Mouse (Mus musculus) liver, postnatal 0 days (tissue): ENCODE data around the gene Cog7. TPM values are rescaled to one million over a fixed set of nuclear protein-coding genes. Genes with fewer than 3 reads are reported as not detected.

Experiments used
- ATAC-seq: fragments of 200-750 bp; cut with Nextera tagmentation; 2 replicates; pipeline ENCODE4 v1.8.0; 2017; ENCODE audit warnings: mild to moderate bottlenecking, moderate library complexity
- DNase-seq: peaks from one replicate; pipeline ENCODE4 v3.0.0-alpha.2; 2016
- H3K27ac ChIP-seq: fragments of 300-500 bp; sonication (generic); 2 replicates; pipeline ENCODE4 v1.5.1; 2014; ENCODE audit warnings: antibody characterized with exemption, moderate library complexity, mild to moderate bottlenecking, low read depth
- H3K27me3 ChIP-seq: fragments of 300-500 bp; sonication (generic); 2 replicates; pipeline ENCODE4 v1.6.1; 2014; ENCODE audit warnings: low read length, control low read depth, mixed read lengths; ENCODE audit not compliant: insufficient read depth
- H3K36me3 ChIP-seq: fragments of 300-500 bp; sonication (generic); replicated peaks from 2 replicates; pipeline ENCODE4 v1.6.1; 2014; ENCODE audit warnings: mild to moderate bottlenecking, control low read depth, low read length, moderate library complexity, mixed read lengths; ENCODE audit not compliant: insufficient read depth
- H3K4me1 ChIP-seq: fragments of 300-500 bp; sonication (generic); 2 replicates; pipeline ENCODE4 v1.6.1; 2014; ENCODE audit warnings: antibody characterized with exemption, mild to moderate bottlenecking, control low read depth; ENCODE audit not compliant: insufficient read depth
- H3K4me2 ChIP-seq: fragments of 300-500 bp; sonication (generic); 2 replicates; pipeline ENCODE4 v1.6.1; 2014; ENCODE audit warnings: low read depth, mild to moderate bottlenecking, low read length, moderate library complexity, mixed read lengths
- H3K4me3 ChIP-seq: fragments of 300-500 bp; sonication (generic); 2 replicates; pipeline ENCODE4 v1.5.1; 2014; ENCODE audit warnings: low read depth, low read length
- H3K9ac ChIP-seq: fragments of 300-500 bp; sonication (generic); replicated peaks from 2 replicates; pipeline ENCODE4 v1.6.1; 2014; ENCODE audit warnings: mild to moderate bottlenecking, moderate library complexity
- H3K9me3 ChIP-seq: fragments of 300-500 bp; sonication (generic); 2 replicates; pipeline ENCODE4 v1.6.1; 2016; ENCODE audit warnings: mild to moderate bottlenecking, control low read depth, low read length, mixed read lengths
- CTCF ChIP-seq: sonication (generic); IDR thresholded peaks from 2 replicates; pipeline ENCODE4 v1.5.1; 2016; ENCODE audit warnings: antibody characterized with exemption, low read depth
- EP300 ChIP-seq: IDR thresholded peaks from 2 replicates; pipeline ENCODE4 v1.6.1; 2016; ENCODE audit warnings: antibody characterized with exemption, low read depth, mild to moderate bottlenecking
- WGBS: fragments of 180-500 bp; shearing (Covaris S2); extraction: QIAGEN DNeasy Blood & Tissue Kit; methylation state at CpG from one replicate; pipeline ENCODE4 v1.1.7; 2014; ENCODE audit not compliant: insufficient replicate concordance; 5-methylcytosine and 5-hydroxymethylcytosine counted together
- polyA plus RNA-seq: library from polyadenylated mRNA; unstranded; fragments of >200 nt; fragmentation: Nextera tagmentation; extraction: Ambion mirVana; gene quantifications from 2 replicates; pipeline ENCODE4 v1.2.1, GENCODE M21; 2015

The Cog7 gene
- 4.2 and 5.4 TPM in 2 replicates for polyA plus RNA-seq

DNA sequence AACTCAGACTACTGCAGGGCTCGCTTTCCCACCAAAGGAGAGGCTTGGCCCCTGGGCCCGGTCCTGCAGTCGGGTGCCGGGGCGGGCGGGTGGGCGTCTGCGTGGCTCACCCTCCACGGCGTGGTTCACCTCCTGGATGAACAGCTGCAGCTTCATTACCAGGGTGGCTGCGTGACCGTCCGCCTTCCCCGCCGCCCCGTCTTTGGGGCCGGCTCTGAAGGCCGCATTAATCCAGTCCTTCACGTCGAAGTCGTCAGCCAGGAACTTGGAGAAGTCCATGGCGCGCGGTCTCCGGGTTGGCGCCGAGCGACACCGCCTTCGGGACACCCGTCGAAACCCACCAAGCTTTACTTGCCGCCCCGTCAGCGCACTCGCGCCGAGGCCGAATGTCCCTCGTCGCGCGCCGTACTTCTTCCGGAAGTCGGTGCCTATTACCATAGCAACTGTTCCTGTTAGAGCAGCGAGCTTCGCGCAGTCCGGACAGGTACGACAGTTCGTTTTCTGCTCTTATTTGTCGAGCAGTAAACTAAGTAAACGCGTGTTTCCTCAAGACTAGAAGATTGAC lies at the start of gene Cog7:
TSS of gene Cog7 (minus strand) at position 405 of the 565 bp plus-strand sequence.
- Histone ChIP-seq H3K36me3 (no peaks in the 10 kb centered on the region), H3K9me3 (no peaks in the 10 kb centered on the region), H3K4me1 (peaks cover 6% of the 10 kb centered on the region; the same call in 1 of the 2 replicates), H3K27me3 (no peaks in the 10 kb centered on the region), H3K9ac (peak within 1 kb of the TSS; percentile 83), H3K4me2 (peak within 1 kb of the TSS; percentile 90), H3K27ac (peak within 1 kb of the TSS; percentile 59), H3K4me3 (peak within 1 kb of the TSS; percentile 76)
- TF ChIP-seq EP300: no peak
- no peak for TF ChIP-seq CTCF
- ATAC-seq: peak; percentile 96
- peak; percentile 93 for DNase-seq
- WGBS: under 1% methylated on average over 55 of the region's 55 CpGs

DNA sequence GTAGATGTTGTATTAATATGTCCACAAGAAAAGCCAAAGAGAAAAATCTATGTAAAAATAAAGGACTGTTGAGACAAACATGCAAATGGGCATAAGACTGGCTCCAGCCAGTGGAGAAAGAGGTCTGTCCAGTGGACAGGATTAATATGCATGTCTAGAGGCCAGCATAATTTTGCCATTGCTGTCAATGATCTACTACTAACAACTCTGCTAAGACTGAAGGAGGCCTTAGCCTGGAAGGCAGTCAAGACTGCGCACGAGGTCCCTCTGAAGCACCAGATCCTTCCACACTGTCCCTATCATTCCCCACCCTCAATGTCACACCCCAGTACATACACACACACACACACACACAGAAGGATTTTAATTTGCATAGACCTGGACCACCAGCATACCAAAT lies 40.6 kb upstream of the Cog7 start:
- H3K27me3 ChIP-seq: no peaks in the 10 kb centered on the region
- ATAC-seq (no peak), DNase-seq (no peak)
- no peak for TF ChIP-seq CTCF
- TF ChIP-seq EP300: no peak
- H3K36me3 ChIP-seq: no peaks in the 10 kb centered on the region
- H3K4me2 ChIP-seq: no peak overlapping the region
- peaks cover 30% of the 10 kb centered on the region for H3K4me1 ChIP-seq
- no peak overlapping the region for H3K4me3 ChIP-seq
- H3K9me3 ChIP-seq: no peaks in the 10 kb centered on the region
- no peak overlapping the region for H3K27ac ChIP-seq
- H3K9ac ChIP-seq: no peak overlapping the region
- 86% methylated on average over 2 of the region's 2 CpGs for WGBS

DNA sequence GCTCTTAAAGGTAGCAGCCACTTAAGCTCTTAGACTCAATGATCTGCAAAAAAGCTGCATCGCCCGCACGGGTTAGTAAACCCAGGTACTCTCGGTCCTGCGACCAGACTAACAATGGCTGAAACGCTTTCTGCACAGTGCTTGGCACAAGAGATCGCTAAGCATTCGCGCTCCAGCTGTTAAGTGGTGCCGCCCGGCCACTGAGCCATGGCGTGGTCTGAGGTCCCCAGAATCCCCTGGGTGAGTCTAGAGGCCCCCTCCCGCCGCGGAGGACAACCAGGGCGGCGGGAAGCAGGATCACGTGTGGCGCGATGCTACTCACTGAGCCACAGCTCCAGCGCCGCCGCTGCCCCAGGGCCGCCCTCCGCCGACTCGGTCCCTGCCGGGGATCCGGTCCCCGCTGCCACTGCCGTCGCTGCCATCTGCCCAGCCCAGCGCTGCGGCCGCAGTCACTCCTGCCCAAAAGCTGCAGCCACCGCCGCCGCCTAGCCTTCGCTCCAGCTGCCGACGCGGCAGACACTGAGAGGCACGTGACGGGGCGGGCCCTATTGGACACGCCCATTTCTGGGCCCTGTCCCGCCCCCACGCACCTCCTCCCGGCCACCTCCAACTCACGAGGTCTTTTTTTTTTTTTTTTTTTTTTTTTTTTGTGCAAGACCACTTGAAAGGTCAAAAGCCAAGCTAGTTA lies 39.3 kb upstream of the Cog7 start, which contains the start of gene Gga2:
TSS of gene Gga2 (minus strand) at position 556 of the 688 bp plus-strand sequence.
- Histone ChIP-seq H3K4me1 (peaks cover 42% of the 10 kb centered on the region), H3K4me2 (peak within 1 kb of the TSS; percentile 100), H3K27me3 (no peaks in the 10 kb centered on the region), H3K36me3 (no peaks in the 10 kb centered on the region), H3K27ac (peak within 1 kb of the TSS; percentile 69), H3K9me3 (no peaks in the 10 kb centered on the region), H3K4me3 (peak within 1 kb of the TSS; percentile 81), H3K9ac (peak within 1 kb of the TSS; percentile 69)
- ATAC-seq (peak; percentile 89), DNase-seq (peak; percentile 91)
- TF ChIP-seq CTCF: no peak
- under 1% methylated on average over 49 of the region's 50 CpGs for WGBS

DNA sequence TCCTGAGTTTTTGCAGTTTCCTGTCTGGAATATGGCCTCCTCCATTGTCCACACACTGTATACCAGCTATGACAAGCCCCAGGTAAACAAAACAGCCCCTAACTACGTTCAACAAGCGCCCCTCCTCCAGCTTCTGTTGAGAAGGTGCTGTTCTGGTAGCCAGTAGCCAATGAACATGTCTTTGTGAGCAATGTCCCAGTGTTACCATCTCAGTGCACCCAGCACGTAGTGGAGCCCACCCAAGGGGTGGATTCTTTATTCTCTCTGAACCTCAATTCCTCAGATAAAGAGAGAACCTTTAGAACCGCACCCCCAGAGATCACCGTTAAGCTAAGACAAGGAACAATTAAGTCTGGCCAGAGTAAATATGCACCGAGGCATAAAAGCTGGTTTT lies 38.8 kb upstream of the Cog7 start:
- 4% methylated on average over 6 of the region's 6 CpGs for WGBS
- H3K27me3 ChIP-seq: no peaks in the 10 kb centered on the region
- ATAC-seq (no peak; the same call in 1 of the 2 replicates), DNase-seq (no peak)
- no peak for TF ChIP-seq EP300
- no peak for TF ChIP-seq CTCF
- peak overlapping the region; percentile 69 for H3K9ac ChIP-seq
- H3K27ac ChIP-seq: peak overlapping the region; percentile 69
- peak overlapping the region; percentile 81 for H3K4me3 ChIP-seq
- H3K4me2 ChIP-seq: peak overlapping the region; percentile 100
- H3K36me3 ChIP-seq: no peaks in the 10 kb centered on the region
- H3K4me1 ChIP-seq: peaks cover 45% of the 10 kb centered on the region
- no peaks in the 10 kb centered on the region for H3K9me3 ChIP-seq

DNA sequence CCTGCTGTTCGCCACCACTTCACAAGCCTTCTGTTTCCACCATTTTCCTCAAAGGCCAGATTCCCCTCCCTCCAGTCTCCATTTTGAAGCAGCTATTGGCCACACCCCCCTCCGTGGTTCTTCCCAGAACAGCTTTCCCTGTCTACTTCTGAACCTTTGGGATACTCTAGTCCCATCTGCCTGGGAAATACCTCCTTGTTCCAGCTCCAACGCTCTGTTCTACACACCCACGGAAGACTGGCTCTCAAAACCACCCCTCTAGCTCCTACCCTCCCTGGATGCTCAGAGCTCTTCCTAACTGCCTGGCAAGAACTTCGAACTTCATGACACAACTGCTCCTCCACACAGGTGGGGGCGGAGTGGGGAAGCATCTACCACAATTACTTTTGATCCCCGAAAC lies 37.5 kb upstream of the Cog7 start:
- peak overlapping the region; percentile 44 for H3K4me2 ChIP-seq
- H3K27me3 ChIP-seq: no peaks in the 10 kb centered on the region
- H3K4me1 ChIP-seq: peaks cover 54% of the 10 kb centered on the region
- 81% methylated on average over 7 of the region's 7 CpGs for WGBS
- no peak overlapping the region for H3K9ac ChIP-seq
- TF ChIP-seq EP300 (no peak), CTCF (no peak)
- DNase-seq: no peak
- H3K27ac ChIP-seq: peak overlapping the region; percentile 59; the same call in 1 of the 2 replicates
- H3K9me3 ChIP-seq: no peaks in the 10 kb centered on the region
- no peak overlapping the region for H3K4me3 ChIP-seq
- H3K36me3 ChIP-seq: no peaks in the 10 kb centered on the region
- ATAC-seq: no peak

DNA sequence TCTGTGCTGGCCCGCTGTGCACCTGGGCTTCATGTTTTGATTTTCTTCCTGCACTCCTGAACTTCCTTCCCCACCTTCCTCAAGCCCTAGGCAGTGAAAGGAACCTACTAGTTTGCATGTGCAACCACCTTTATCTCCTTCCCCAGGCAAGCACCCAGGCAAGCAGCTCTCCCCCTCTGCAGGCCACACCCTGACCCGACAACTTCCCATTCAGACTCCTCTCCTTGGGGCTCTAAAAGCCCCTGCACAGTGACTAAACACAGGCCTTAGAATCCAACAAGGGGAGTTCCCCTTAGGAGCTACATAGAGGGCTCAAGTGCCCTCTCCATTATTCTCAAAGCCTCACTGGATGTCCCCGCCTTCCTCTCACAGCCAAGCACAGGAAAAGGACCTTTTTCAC lies 36.7 kb upstream of the Cog7 start:
- H3K9me3 ChIP-seq: no peaks in the 10 kb centered on the region
- peaks cover 54% of the 10 kb centered on the region for H3K4me1 ChIP-seq
- H3K27me3 ChIP-seq: no peaks in the 10 kb centered on the region
- DNase-seq: peak; percentile 48
- no peak overlapping the region for H3K4me3 ChIP-seq
- TF ChIP-seq CTCF (peak; percentile 16; the same call in 1 of the 2 replicates), EP300 (no peak)
- H3K9ac ChIP-seq: no peak overlapping the region
- peak; percentile 18 for ATAC-seq
- H3K36me3 ChIP-seq: no peaks in the 10 kb centered on the region
- peak overlapping the region; percentile 59 for H3K27ac ChIP-seq
- peak overlapping the region; percentile 44 for H3K4me2 ChIP-seq
- WGBS: 41% methylated on average over 3 of the region's 3 CpGs
